Mouse (Mus musculus): ENCODE data around the gene Tmem131l. TPM values are rescaled to one million over a fixed set of nuclear protein-coding genes. Genes with fewer than 3 reads are reported as not detected.
"Not testable (repeated sequence)": the region's sequence is repeated elsewhere in the genome, so short reads cannot be mapped to it uniquely, and the experiment has no call there.

Gene Tmem131l
- total RNA-seq, 1 experiment from 2014 or later = 56.9 TPM

- no peak for DNase-seq
These were observed 124.9 kb downstream of the Tmem131l start for GRCm38 (mm10) chr3:83915102-83915501.

GRCm38 (mm10) chr3:83910707-83911106, 129.3 kb downstream of the Tmem131l start:
- DNase-seq = no peak

- no peak for DNase-seq
These were observed 133.8 kb downstream of the Tmem131l start for GRCm38 (mm10) chr3:83906185-83906584.

GRCm38 (mm10) chr3:83905161-83905560, 134.8 kb downstream of the Tmem131l start:
- no peak for DNase-seq

- DNase-seq = no peak
These were observed 135.6 kb downstream of the Tmem131l start for GRCm38 (mm10) chr3:83904176-83904958.

- DNase-seq = no peak
These were observed 137.0 kb downstream of the Tmem131l start for GRCm38 (mm10) chr3:83902943-83903342.

- DNase-seq = no peak
These were observed 137.5 kb downstream of the Tmem131l start for GRCm38 (mm10) chr3:83902459-83902858.

- DNase-seq = no peak
These were observed 139.1 kb downstream of the Tmem131l start for GRCm38 (mm10) chr3:83900756-83901373.

- DNase-seq = peak; percentile 56
These were observed 140.4 kb downstream of the Tmem131l start for GRCm38 (mm10) chr3:83899556-83899955.

GRCm38 (mm10) chr3:83898246-83898645, 141.7 kb downstream of the Tmem131l start:
- DNase-seq = no peak

GRCm38 (mm10) chr3:83895811-83896210, 144.2 kb downstream of the Tmem131l start:
- no peak for DNase-seq

- DNase-seq = no peak
These were observed 144.9 kb downstream of the Tmem131l start for GRCm38 (mm10) chr3:83895111-83895510.

GRCm38 (mm10) chr3:83885163-83885562, 154.8 kb downstream of the Tmem131l start:
- DNase-seq = no peak

GRCm38 (mm10) chr3:83879261-83880050, 160.5 kb downstream of the Tmem131l start:
- not testable (repeated sequence) for DNase-seq

- no peak for DNase-seq
These were observed 161.2 kb downstream of the Tmem131l start for GRCm38 (mm10) chr3:83878801-83879200.

- no peak for DNase-seq
These were observed 163.7 kb downstream of the Tmem131l start for GRCm38 (mm10) chr3:83876299-83876698.

- not testable (repeated sequence) for DNase-seq
These were observed 164.9 kb downstream of the Tmem131l start for GRCm38 (mm10) chr3:83875078-83875477.

GRCm38 (mm10) chr3:83872853-83873252, 167.1 kb downstream of the Tmem131l start:
- DNase-seq = not testable (repeated sequence)

GRCm38 (mm10) chr3:83871962-83872361, 168.0 kb downstream of the Tmem131l start:
- not testable (repeated sequence) for DNase-seq

GRCm38 (mm10) chr3:83871559-83871958, 168.4 kb downstream of the Tmem131l start:
- DNase-seq = not testable (repeated sequence)

- DNase-seq = no peak
These were observed 170.2 kb downstream of the Tmem131l start for GRCm38 (mm10) chr3:83869776-83870175.

- not testable (repeated sequence) for DNase-seq
These were observed 172.9 kb downstream of the Tmem131l start for GRCm38 (mm10) chr3:83867026-83867425.

GRCm38 (mm10) chr3:83865216-83865615, 174.8 kb downstream of the Tmem131l start:
- peak; percentile 72 for DNase-seq

All from adrenal gland, postnatal 25 days (tissue).